Mouse (Mus musculus) embryonic stem cell, embryonic (primary cell): ENCODE measurements around the gene Nrap.

Source experiments
- CTCF ChIA-PET, 4 experiments: fragments of 300-600 bp in 2 of 4; fragments of 350-600 bp in 2 of 4; sonication (Branson Sonifier 250); formaldehyde crosslinking; loops; one replicate each; lab custom pipeline; 2022; ENCODE audit warnings: inconsistent platforms in 2 of 4; lab: Charles Lee
- POLR2A ChIA-PET, 4 experiments: fragments of 300-600 bp in 2 of 4; fragments of 350-600 bp in 2 of 4; sonication (Branson Sonifier 250); formaldehyde crosslinking; loops; one replicate each; lab custom pipeline; 2022; ENCODE audit warnings: antibody characterized with exemption in 4 of 4, inconsistent platforms in 1 of 4; lab: Charles Lee

Nrap gene

DNA sequence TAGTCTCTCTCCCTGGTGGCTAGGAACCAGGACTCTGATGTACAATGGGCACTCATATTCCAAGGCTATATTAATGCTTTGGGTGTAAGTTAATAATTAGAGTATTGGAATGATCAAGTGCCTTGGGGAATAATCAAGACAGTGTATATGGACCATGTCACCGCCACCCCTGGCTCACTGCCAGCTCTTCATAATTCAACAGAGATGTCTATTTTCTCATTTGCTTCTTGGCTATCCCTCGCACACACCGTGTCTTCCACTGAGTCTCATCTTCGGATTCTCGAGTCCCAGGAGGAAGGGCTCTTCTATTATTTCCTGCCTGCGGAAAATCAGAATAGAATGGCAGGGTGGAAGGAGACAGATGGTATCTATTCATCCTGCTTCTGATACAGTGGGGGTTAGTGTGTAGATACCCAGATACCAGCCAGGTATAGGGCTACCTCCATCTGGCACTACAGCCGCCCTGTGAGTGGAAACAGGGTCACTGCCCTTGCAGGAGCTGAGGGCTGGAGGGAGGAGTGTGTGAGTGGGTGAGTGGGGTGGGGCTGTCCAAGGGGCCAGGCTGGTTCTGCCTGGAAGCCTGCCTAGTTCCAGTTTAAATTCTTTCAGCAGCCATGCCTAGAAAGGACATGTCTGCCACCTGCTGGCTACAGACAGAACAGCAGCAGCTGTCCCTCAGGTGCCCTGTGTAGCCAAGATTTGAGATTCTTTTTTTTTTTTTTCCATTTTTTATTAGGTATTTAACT is 95.0 kb downstream of the Nrap start:
- CTCF ChIA-PET, result interaction anchor here in 3 of 4 experiments (0.5 to 1.4 kb wide), 12 partner anchors 12 to 699 kb away, joined by 3 to 6 read pairs (median 3); no protein-coding TSS in a partner anchor
- POLR2A ChIA-PET, result no interaction called here

DNA sequence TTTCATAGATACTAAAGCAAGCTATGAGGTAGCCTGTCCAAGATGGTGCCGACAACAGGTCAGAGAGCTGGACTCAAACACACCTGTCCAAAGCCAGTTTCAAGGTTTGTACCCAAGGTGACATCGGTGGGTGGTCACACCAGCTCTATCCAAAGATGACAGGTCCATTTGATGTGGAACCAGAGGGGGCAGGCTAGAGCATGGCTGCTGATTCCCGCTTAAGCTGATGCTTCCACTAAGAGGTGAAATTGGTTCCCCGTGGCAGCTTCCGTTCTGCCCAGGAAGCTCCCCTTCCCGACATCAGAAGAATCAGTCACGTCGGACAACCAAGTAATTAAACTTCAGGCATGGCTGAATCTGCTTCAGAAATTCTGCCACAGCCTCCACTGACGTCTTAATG is 97.5 kb downstream of the Nrap start:
- ChIA-PET POLR2A (interaction anchor here in 2 of 4 experiments (0.5 to 1.4 kb wide), 2 partner anchors 43 to 569 kb away, joined by 3 to 4 read pairs; no protein-coding TSS in a partner anchor), CTCF (interaction anchor here (0.5 to 1.1 kb wide), 7 partner anchors 9 to 766 kb away, joined by 3 to 10 read pairs (median 3); no protein-coding TSS in a partner anchor)

DNA sequence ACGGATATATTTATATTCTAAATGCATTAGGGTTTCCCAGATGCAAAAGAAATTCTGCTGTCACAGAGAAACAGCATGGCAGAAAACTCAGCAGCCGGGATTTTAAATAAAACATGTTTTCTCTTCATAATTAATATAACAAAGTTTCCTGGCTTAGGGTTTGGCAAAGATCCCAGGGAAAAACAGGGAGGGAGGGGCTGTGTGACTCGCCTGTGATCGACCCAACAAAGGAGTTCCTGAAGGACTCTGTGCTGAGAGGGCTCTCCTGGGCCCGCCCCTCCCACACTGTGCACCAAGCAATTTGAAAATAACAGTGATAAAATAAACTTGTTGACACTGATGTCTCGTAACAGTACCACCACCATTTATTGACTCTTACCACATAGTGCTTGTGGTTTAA is 97.9 kb downstream of the Nrap start:
- POLR2A ChIA-PET, result interaction anchor here in 2 of 4 experiments (0.5 to 1.4 kb wide), 2 partner anchors 43 to 569 kb away, joined by 3 to 4 read pairs; no protein-coding TSS in a partner anchor
- CTCF ChIA-PET, result interaction anchor here (0.5 to 1.1 kb wide), 5 partner anchors 8 to 90 kb away, joined by 3 to 10 read pairs (median 4); no protein-coding TSS in a partner anchor

DNA sequence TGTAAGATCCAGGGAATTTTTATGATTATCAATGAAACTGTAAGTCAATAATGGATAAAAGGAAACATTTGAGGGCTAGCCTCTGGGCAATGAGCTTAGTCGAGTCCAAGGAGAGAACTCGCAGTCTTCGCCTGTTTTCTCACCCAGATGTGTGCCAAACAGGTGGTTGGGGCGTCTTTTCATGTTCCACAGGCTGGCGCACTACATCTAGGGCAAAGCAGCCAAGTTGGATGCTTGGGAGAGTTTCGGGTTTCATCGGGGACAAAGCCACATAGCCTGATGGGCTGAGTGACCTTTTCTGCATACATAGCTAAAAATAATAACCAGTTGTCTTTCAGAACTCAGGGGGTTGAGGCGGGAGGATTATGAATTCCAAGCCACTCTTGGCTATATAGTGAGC is 100.2 kb downstream of the Nrap start:
- POLR2A ChIA-PET, result interaction anchor here in 1 of 4 experiments (0.6 kb wide), 1 partner anchor 804 kb away, joined by 3 read pairs; no protein-coding TSS in a partner anchor
- CTCF ChIA-PET, result interaction anchor here in 1 of 4 experiments (1.2 kb wide), 1 partner anchor 12 kb away, joined by 3 read pairs; no protein-coding TSS in a partner anchor

DNA sequence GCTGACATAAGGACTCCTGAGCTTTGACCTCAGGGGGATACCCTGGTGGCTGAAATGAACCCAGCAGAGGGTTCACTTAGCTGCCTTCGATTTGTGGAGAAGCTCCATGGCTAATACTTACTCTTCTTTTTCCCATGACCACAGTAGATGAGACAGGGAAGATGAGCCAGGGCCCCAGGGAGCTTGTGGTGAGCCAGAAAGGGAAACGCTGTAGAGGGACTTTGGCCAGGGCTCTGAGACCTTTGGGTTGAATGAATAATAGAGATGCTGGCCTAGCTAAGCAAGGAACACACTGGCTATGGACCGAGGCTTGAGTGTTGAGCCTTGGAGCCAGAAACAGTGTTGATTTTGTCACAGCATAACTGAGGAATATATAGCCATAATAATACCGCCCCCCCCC is 101.4 kb downstream of the Nrap start:
- POLR2A ChIA-PET, result no interaction called here
- CTCF ChIA-PET, result interaction anchor here in 1 of 4 experiments (0.6 kb wide), 2 partner anchors 515 to 951 kb away, joined by 3 read pairs; no protein-coding TSS in a partner anchor

DNA sequence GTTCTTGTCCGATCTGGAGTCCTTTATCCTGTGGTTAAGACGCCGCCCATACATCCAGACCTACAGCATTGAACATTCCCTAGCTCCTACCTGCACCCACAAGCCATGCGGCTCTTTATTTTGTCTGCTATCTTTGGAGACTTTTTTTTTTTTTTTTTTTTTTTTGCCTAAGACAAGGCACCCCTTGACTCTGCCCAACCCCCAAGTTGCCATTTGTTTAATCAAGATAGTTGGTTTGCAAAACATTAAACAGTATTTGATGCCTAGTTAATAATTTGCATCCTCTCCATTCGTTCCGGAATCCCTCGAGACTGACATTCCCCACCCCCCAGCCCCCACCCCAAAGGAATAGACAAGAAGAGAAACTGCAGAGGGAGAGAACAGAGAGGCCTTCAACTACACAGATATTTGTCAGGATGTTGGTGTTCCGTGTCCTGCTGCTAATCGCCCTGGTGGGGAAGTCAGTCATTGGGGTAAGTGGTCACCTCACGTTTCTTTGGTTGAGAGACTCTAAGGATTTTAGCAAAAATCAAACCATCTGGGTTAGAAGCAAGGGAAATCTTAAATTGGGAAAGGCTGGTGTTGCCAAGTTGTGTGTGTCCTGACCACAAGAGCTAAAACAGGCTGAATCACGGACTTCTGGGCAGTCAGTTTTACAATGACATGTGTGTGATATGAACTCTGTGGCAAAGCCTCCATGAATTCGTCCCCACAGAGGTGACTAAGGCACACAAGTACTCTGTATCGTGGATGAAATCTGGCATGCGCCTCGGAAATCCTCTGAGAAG is 102.1 kb downstream of the Nrap start:
- POLR2A ChIA-PET, result no interaction called here
- CTCF ChIA-PET, result no interaction called here

DNA sequence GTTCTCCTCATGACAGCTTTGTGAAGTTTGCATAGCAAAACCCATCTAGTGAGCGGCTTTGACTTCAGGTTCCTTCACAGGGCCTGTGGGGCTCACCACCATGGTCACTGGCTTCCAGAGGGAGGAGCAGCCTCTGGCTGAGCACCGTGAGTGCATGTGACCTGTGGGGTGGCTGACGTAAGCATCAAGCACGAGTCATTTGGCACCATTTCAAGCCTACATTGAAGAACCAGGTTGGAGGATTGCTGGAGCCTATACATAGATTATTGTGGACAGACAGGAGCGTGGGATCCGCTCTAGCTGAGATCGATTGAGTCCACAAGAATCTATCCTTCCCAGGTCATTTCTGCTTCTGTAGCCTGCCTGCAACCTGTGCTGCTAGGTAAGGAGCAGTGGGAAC is 103.0 kb downstream of the Nrap start, which contains the start of gene Habp2:
Gene Habp2 (plus strand): TSS at position 272 of the 400 bp plus-strand sequence.
- POLR2A ChIA-PET, result no interaction called here
- CTCF ChIA-PET, result no interaction called here

DNA sequence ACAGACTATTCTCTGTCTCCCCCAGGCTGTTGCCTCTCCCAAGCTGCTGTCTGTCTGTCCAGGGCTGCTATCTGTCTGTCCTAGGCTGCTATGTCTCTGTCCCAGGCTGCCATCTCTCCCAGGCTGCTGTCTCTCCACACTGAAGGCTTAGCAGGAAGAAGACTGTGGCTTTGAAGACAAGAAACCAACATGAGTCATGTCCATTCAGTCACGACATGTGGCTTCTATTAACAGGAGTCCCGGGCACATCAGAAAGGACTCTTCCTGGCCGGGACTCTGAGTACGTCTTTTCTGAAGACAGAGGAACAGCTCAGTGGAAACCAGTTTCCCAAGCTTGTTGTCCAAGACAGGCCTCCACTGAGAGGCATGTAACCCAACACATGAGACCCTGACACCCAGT is 104.6 kb downstream of the Nrap start:
- CTCF ChIA-PET, result interaction anchor here in 1 of 4 experiments (0.6 kb wide), 1 partner anchor 92 kb away, joined by 8 read pairs; no protein-coding TSS in a partner anchor
- POLR2A ChIA-PET, result no interaction called here

DNA sequence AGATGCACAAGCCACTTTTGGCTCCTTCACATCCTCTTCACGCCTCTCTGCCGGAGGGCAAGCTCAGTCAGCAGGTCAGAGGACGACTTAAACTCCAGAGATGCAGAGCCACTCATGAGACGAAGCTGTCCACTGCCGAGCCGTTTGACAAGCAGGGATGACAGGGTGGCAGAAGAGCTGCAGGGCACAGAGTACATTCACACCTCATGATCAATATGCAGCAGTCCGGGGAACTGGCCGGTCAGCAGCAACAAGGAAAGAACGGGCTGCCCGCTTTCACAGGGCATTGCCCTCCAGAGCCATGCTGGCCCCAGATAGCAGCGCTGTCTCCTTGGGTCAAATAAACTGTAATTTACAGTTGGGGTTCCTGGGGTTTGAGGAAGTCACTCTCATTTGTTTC is 111.5 kb downstream of the Nrap start:
- CTCF ChIA-PET, result interaction anchor here in 2 of 4 experiments (0.7 to 1.9 kb wide), 2 partner anchors 15 to 1014 kb away, joined by 3 to 8 read pairs; no protein-coding TSS in a partner anchor

DNA sequence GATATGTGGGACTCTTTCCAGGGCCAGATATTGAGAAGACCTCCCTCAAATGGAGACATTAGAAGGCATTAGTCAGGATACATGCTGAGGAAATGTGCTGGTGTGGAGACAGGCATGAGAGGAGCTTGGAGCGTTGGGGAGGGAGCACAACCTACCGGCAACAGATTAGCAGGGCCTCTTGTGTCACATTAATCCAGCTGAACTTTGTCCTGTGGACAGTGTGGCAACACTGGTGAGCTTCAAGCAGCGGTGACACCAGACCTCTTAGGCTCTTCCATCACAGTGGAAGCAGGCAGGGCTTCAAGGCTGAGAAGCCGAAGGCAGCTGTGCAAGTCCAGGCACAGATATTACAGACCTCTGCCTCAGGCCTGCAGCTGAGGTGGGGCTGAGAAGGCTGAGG is 111.9 kb downstream of the Nrap start:
- ChIA-PET CTCF (interaction anchor here in 2 of 4 experiments (0.7 to 1.9 kb wide), 3 partner anchors 12 to 1014 kb away, joined by 3 to 8 read pairs (median 3); no protein-coding TSS in a partner anchor), POLR2A (interaction anchor here in 1 of 4 experiments (0.7 kb wide), 1 partner anchor 527 kb away, joined by 3 read pairs; no protein-coding TSS in a partner anchor)

More for the DNA sequence above, 111.5 kb downstream of the Nrap start:
- POLR2A ChIA-PET, result no interaction called here

DNA sequence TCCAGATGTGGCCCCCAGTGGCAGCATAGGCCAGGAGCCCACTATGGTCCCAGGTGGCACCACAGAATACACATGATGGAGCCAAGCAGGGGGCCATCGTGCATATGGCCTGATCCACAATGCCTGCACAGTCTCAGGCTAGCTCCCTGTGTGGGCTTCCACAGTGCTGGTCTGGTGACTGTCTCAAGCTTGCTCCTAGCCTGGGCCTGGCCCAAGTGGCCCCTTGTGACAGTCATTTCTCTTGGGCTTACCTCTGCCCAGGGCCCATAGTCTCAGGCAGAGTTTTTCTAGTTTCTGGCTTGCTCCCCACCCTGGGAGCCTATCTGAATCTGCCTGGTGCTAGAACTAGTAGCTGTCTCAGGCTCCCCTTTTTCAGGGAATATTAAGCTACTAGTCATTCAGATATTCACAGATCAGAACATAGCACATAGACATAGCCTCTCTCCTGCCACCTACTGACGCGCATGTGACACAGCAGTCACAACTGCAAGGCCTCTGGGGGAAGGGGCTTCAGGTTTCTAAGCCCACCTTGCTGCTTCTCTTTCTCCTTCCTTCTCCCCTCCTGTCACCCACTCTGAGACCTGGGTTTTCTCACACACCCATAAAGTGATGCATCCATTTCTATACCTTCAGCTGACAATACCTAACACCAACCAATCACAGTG is 112.6 kb downstream of the Nrap start:
- POLR2A ChIA-PET, result interaction anchor here in 1 of 4 experiments (0.7 kb wide), 1 partner anchor 527 kb away, joined by 3 read pairs; no protein-coding TSS in a partner anchor
- CTCF ChIA-PET, result interaction anchor here in 1 of 4 experiments (1.0 to 1.9 kb wide), 2 partner anchors 12 to 13 kb away, joined by 3 to 8 read pairs; no protein-coding TSS in a partner anchor

DNA sequence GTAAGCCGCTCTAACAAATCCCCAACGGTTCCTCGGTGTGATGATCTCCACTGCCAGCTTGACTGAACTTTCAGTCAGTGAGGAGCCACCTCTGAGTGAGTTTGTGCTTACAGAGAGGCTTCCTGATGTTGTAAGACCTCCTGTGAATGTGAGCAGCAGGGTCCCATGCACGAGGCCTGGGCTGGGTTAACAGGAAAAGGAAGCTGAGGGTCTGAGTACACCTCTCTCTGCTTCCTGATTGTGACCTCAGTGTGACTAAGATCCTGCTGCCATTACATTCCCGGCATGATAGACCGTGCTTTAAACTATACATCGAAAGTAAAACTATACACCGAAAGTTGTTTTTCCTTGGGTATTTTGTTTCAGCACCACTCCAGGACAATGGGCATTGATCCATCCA is 117.8 kb downstream of the Nrap start:
- CTCF ChIA-PET, result no interaction called here
- POLR2A ChIA-PET, result no interaction called here
